Mouse (Mus musculus): ENCODE measurements at regions not wholly inside any gene's neighbourhood (a gene's known extent, or its start where the extent isn't known, plus 50 kb on each side); places are given as distances from the start of the nearest gene placed in this dataset.
A peak's percentile ranks its signal among the peaks of the same experiment; 100 is the strongest.

- no peak for DNase-seq
Observed at GRCm38 (mm10) chr4:8992171-8992570, 753.3 kb upstream of the Car8 start.

- no peak for DNase-seq
Observed at GRCm38 (mm10) chr4:8990551-8990950, 751.7 kb upstream of the Car8 start.

- no peak for DNase-seq
Observed at GRCm38 (mm10) chr4:8989614-8990013, 750.8 kb upstream of the Car8 start.

- DNase-seq, result no peak
Observed at GRCm38 (mm10) chr4:8989110-8989509, 750.3 kb upstream of the Car8 start.

GRCm38 (mm10) chr4:8988345-8988733 is 749.5 kb upstream of the Car8 start:
- no peak for DNase-seq

- no peak for DNase-seq
Observed at GRCm38 (mm10) chr4:8987544-8988344, 748.9 kb upstream of the Car8 start.

- DNase-seq, result no peak
Observed at GRCm38 (mm10) chr4:8986394-8987091, 747.7 kb upstream of the Car8 start.

- DNase-seq, result no peak
Observed at GRCm38 (mm10) chr4:8984059-8984606, 745.3 kb upstream of the Car8 start.

GRCm38 (mm10) chr4:8978949-8979348 is 740.1 kb upstream of the Car8 start:
- no peak for DNase-seq

- peak; percentile 59 for DNase-seq
Observed at GRCm38 (mm10) chr4:8969951-8970455, 731.2 kb upstream of the Car8 start.

GRCm38 (mm10) chr4:8968741-8969140 is 729.9 kb upstream of the Car8 start:
- DNase-seq, result no peak

- no peak for DNase-seq
Observed at GRCm38 (mm10) chr4:8967986-8968385, 729.1 kb upstream of the Car8 start.

- DNase-seq, result no peak
Observed at GRCm38 (mm10) chr4:8965563-8965962, 726.7 kb upstream of the Car8 start.

GRCm38 (mm10) chr4:8962959-8963572 is 724.2 kb upstream of the Car8 start:
- DNase-seq, result no peak

- DNase-seq, result no peak
Observed at GRCm38 (mm10) chr4:8961851-8962250, 723.0 kb upstream of the Car8 start.

GRCm38 (mm10) chr4:8957771-8958170 is 718.9 kb upstream of the Car8 start:
- no peak for DNase-seq

- DNase-seq, result no peak
Observed at GRCm38 (mm10) chr4:8957023-8957343, 718.1 kb upstream of the Car8 start.

- DNase-seq, result no peak
Observed at GRCm38 (mm10) chr4:8956312-8957022, 717.6 kb upstream of the Car8 start.

- peak; percentile 64 for DNase-seq
Observed at GRCm38 (mm10) chr4:8955306-8955705, 716.5 kb upstream of the Car8 start.

GRCm38 (mm10) chr4:8954356-8954914 is 715.6 kb upstream of the Car8 start:
- DNase-seq, result peak; percentile 66

- DNase-seq, result no peak
Observed at GRCm38 (mm10) chr4:8953181-8953580, 714.3 kb upstream of the Car8 start.

GRCm38 (mm10) chr4:8949951-8950350 is 711.1 kb upstream of the Car8 start:
- DNase-seq, result no peak

- DNase-seq, result no peak
Observed at GRCm38 (mm10) chr4:8949537-8949936, 710.7 kb upstream of the Car8 start.
